Mouse (Mus musculus): ENCODE results near the gene Arhgap33. TPM values are rescaled to one million over a fixed set of nuclear protein-coding genes. Genes with fewer than 3 reads are reported as not detected.
A peak's percentile ranks its signal among the peaks of the same experiment; 100 is the strongest.

Gene Arhgap33
- polyA plus RNA-seq, 1 experiment from 2014 or later: 135 TPM

DNA sequence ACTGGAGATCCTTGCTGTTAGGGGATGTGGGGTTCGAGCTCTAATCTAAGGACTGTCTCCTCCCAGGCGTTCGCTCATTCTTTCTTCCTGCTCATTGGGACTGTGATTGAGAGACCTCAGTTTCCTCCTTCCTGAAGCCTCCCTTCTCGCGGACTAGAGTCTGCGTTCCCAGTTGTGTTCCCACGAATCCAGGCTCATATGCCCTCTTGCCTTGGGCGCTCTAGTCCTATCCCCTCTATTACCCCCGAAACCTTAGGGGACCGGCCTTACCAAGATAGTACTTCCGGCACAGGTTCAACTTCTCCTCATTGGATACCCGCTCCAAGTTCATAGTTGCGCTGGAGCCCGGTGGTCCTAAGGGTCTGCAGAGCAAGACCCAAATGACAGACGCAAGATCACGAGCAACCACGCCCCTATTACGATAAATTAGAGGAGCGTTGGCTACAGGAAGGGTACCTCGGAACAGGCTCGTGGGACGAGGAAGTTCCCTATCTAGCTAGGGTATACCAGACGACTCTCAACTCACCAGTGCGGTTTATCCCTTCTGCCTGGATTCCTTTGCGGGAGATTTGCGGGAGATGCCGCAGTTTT lies 27.8 kb upstream of the Arhgap33 start:
- 2% methylated on average over 27 of the region's 27 CpGs for whole genome bisulfite sequencing
- no peaks in the 10 kb centered on the region for H3K9me3 ChIP-seq
- no peak for ATAC-seq (ENCODE audit: low FRiP score, low read depth)
- H3K27ac ChIP-seq (replicated peaks): peak overlapping the region; percentile 93
- no peaks in the 10 kb centered on the region for H3K27me3 ChIP-seq
- H3K9ac ChIP-seq: peak overlapping the region; percentile 58
- H3K4me3 ChIP-seq: peak overlapping the region; percentile 81
- H3K36me3 ChIP-seq: peaks cover 15% of the 10 kb centered on the region
- H3K4me2 ChIP-seq: peak overlapping the region; percentile 87
- H3K4me1 ChIP-seq (replicated peaks): peaks cover 40% of the 10 kb centered on the region

- WGBS: 70% methylated on average over 2 of the region's 2 CpGs
- peaks cover 42% of the 10 kb centered on the region for H3K4me1 ChIP-seq (replicated peaks)
- H3K36me3 ChIP-seq: peaks cover 26% of the 10 kb centered on the region
- H3K4me2 ChIP-seq: no peak overlapping the region
- H3K27ac ChIP-seq (replicated peaks): 0 out of 2 replicates have a peak overlapping the region, but pooled peaks have one; percentile 58
- H3K4me3 ChIP-seq: no peak overlapping the region
- H3K9ac ChIP-seq: no peak overlapping the region
- no peaks in the 10 kb centered on the region for H3K9me3 ChIP-seq
- ATAC-seq (ENCODE audit: low FRiP score, low read depth): no peak
- no peaks in the 10 kb centered on the region for H3K27me3 ChIP-seq
Observed at GRCm38 (mm10) chr7:30560296-30560695, 25.4 kb upstream of the Arhgap33 start.

DNA sequence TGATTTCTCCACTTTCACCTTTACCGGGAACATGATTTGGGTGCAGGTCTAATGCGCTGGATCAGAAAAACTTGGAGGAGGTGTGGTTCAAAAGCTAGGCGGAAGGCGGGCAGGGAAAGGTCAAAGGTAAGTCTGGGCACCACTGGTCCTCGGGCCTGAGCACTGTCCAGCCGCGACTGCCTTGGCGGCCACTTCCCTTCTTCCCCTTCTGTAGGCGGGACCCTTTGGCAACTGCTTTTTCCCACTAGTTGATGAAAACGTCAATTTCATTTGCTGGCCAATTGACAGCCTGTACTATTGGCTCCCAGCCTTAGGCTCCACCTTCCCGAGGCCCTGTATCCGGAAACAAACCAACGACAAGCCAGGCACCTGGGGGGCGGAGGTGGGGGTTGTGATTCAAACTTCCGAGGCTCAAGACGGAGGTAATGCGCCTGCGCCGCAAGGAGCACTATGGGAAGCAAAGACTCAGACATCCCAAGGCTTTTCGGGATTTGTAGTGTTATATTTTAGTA lies 24.6 kb upstream of the Arhgap33 start, which contains the start of gene Lin37:
TSS of gene Lin37 (minus strand) at position 396 of the 512 bp plus-strand sequence.
- peak within 1 kb of the TSS; percentile 76 for H3K9ac ChIP-seq

GRCm38 (mm10) chr7:30558656-30559442 lies 24.0 kb upstream of the Arhgap33 start:
- Histone ChIP-seq H3K36me3 (peaks cover 27% of the 10 kb centered on the region), H3K27ac (replicated peaks) (peak overlapping the region; percentile 71), H3K4me2 (peak overlapping the region; percentile 98), H3K4me3 (peak overlapping the region; percentile 67), H3K9me3 (no peaks in the 10 kb centered on the region), H3K27me3 (no peaks in the 10 kb centered on the region), H3K9ac (peak overlapping the region; percentile 76), H3K4me1 (replicated peaks) (peaks cover 36% of the 10 kb centered on the region)
- ATAC-seq (ENCODE audit: low FRiP score, low read depth): 0 out of 2 replicates have a peak, but pooled peaks have one; percentile 1
- WGBS: 19% methylated on average over 12 of the region's 12 CpGs

More for the DNA sequence above, 24.6 kb upstream of the Arhgap33 start, which contains the start of gene Lin37:
- Histone ChIP-seq H3K9me3 (no peaks in the 10 kb centered on the region), H3K4me2 (peak within 1 kb of the TSS; percentile 98), H3K4me3 (peak within 1 kb of the TSS; percentile 67), H3K27me3 (no peaks in the 10 kb centered on the region), H3K27ac (replicated peaks) (peak within 1 kb of the TSS; percentile 71), H3K36me3 (peaks cover 27% of the 10 kb centered on the region), H3K4me1 (replicated peaks) (peaks cover 42% of the 10 kb centered on the region)
- WGBS: 0% methylated on average over 20 of the region's 20 CpGs
- peak; percentile 90 for ATAC-seq (ENCODE audit: low FRiP score, low read depth)

GRCm38 (mm10) chr7:30557901-30558514 lies 23.1 kb upstream of the Arhgap33 start:
- H3K36me3 ChIP-seq: peaks cover 27% of the 10 kb centered on the region
- ATAC-seq (ENCODE audit: low FRiP score, low read depth): no peak
- H3K4me1 ChIP-seq (replicated peaks): peaks cover 41% of the 10 kb centered on the region
- H3K9ac ChIP-seq: no peak overlapping the region
- H3K27me3 ChIP-seq: no peaks in the 10 kb centered on the region
- peak overlapping the region; percentile 98 for H3K4me2 ChIP-seq
- H3K27ac ChIP-seq (replicated peaks): no peak overlapping the region
- WGBS: 90% methylated on average over 13 of the region's 13 CpGs
- no peaks in the 10 kb centered on the region for H3K9me3 ChIP-seq
- 0 out of 2 replicates have a peak overlapping the region, but pooled peaks have one; percentile 67 for H3K4me3 ChIP-seq

GRCm38 (mm10) chr7:30556894-30557536 lies 22.2 kb upstream of the Arhgap33 start:
- H3K36me3 ChIP-seq: peaks cover 27% of the 10 kb centered on the region
- WGBS: 92% methylated on average over 18 of the region's 18 CpGs
- no peak overlapping the region for H3K27ac ChIP-seq (replicated peaks)
- H3K4me2 ChIP-seq: no peak overlapping the region
- H3K9ac ChIP-seq: no peak overlapping the region
- no peak for ATAC-seq (ENCODE audit: low FRiP score, low read depth)
- no peaks in the 10 kb centered on the region for H3K27me3 ChIP-seq
- H3K9me3 ChIP-seq: no peaks in the 10 kb centered on the region
- H3K4me1 ChIP-seq (replicated peaks): peaks cover 42% of the 10 kb centered on the region
- H3K4me3 ChIP-seq: no peak overlapping the region

DNA sequence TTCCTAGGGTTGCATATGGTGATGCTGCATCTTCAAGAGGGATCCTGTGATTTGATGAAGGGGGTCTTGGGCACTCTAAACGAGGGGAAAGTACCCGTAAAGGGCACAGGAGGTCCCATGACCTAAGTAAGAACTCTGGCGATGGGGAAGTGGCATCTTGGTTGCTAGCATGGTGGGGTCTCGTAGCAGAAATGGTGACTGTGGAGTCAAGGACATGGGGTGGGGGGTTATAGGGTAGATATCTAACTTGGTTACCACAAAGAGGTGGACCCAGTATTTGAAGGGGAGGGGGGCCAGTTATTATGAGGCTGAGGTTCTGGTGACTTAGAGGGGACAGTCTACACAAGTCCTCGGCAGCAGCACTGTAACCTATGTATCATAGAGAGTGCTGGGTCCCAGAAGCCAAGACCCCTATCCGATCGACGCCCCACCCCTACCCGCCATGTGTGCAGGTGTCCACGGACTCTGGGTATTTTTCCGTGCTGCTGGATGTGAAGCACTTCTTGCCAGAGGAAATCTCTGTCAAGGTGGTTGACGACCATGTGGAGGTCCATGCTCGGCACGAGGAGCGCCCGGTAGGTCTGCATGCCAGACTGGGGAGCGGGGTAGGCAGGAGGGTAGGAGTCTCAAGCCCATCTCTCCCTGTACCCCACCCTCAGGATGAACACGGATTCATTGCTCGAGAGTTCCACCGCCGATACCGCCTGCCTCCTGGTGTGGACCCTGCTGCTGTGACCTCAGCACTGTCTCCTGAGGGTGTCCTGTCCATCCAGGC lies 19.1 kb upstream of the Arhgap33 start:
- Histone ChIP-seq H3K4me2 (peak overlapping the region; percentile 88), H3K9ac (peak overlapping the region; percentile 52; the same call in 1 of the 2 replicates), H3K4me1 (replicated peaks) (peaks cover 30% of the 10 kb centered on the region), H3K36me3 (peaks cover 27% of the 10 kb centered on the region), H3K4me3 (no peak overlapping the region), H3K27me3 (no peaks in the 10 kb centered on the region), H3K9me3 (no peaks in the 10 kb centered on the region), H3K27ac (replicated peaks) (no peak overlapping the region)
- no peak for ATAC-seq (ENCODE audit: low FRiP score, low read depth)
- WGBS: 83% methylated on average over 22 of the region's 22 CpGs

DNA sequence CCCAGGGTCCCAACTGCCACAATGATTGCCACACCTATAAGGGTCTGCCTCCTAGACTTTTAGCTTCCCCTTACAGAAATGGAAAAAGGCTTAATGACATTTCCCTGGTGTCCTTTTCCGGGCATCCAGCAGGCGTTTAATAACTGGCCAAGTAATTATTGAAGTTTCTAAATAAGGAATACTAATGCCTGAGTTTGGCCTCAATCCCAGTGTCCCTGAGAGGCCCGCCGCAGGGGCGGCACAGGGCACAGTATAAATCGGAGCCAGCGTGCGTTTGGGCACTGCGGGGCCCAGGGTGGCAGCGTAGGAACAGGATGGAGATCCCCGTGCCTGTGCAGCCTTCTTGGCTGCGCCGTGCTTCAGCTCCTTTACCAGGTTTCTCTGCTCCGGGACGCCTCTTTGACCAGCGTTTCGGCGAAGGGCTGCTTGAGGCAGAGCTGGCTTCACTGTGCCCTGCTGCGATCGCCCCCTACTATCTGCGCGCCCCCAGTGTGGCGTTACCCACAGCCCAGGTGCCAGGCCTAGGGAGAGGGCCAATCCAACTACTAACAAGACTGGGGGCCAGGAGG lies 18.2 kb upstream of the Arhgap33 start:
- H3K4me3 ChIP-seq: peak overlapping the region; percentile 78
- peaks cover 21% of the 10 kb centered on the region for H3K4me1 ChIP-seq (replicated peaks)
- H3K9ac ChIP-seq: peak overlapping the region; percentile 52
- H3K27ac ChIP-seq (replicated peaks): peak overlapping the region; percentile 97
- no peaks in the 10 kb centered on the region for H3K27me3 ChIP-seq
- peaks cover 31% of the 10 kb centered on the region for H3K36me3 ChIP-seq
- no peaks in the 10 kb centered on the region for H3K9me3 ChIP-seq
- 5% methylated on average over 23 of the region's 23 CpGs for WGBS
- H3K4me2 ChIP-seq: peak overlapping the region; percentile 88
- ATAC-seq (ENCODE audit: low FRiP score, low read depth): no peak

GRCm38 (mm10) chr7:30552102-30553020 lies 17.5 kb upstream of the Arhgap33 start, which contains the start of the genes Hspb6 and Proser3:
TSS of gene Hspb6 (plus strand) at chr7:30552178.
TSS of gene Proser3 (minus strand) at chr7:30552299.
- peak; percentile 95 for ATAC-seq (ENCODE audit: low FRiP score, low read depth)
- H3K27me3 ChIP-seq: no peaks in the 10 kb centered on the region
- H3K4me1 ChIP-seq (replicated peaks): peaks cover 15% of the 10 kb centered on the region
- peak within 1 kb of the TSS; percentile 97 for H3K27ac ChIP-seq (replicated peaks)
- no peaks in the 10 kb centered on the region for H3K9me3 ChIP-seq
- H3K4me3 ChIP-seq: peak within 1 kb of the TSS; percentile 78
- WGBS: under 1% methylated on average over 44 of the region's 44 CpGs
- peak within 1 kb of the TSS; percentile 88 for H3K4me2 ChIP-seq
- H3K9ac ChIP-seq: peak within 1 kb of the TSS; percentile 58
- H3K36me3 ChIP-seq: peaks cover 30% of the 10 kb centered on the region

Measured in hindbrain, embryonic 15.5 days (tissue).